Mouse (Mus musculus) small intestine, adult 2 months (tissue): ENCODE data around the gene Tjp1. TPM values are rescaled to one million over a fixed set of nuclear protein-coding genes. Genes with fewer than 3 reads are reported as not detected.

Experiments used
- H3K27ac ChIP-seq: fragments of 200-500 bp; 2 replicates; pipeline ENCODE4 v1.5.1; 2012; ENCODE audit warnings: low read depth, low read length, control low read depth, inconsistent platforms; ENCODE audit not compliant: insufficient read depth
- H3K27me3 ChIP-seq: fragments of 200-500 bp; 2 replicates; pipeline ENCODE4 v1.6.1; 2012; ENCODE audit warnings: mild to moderate bottlenecking, moderate library complexity, low read length, inconsistent platforms; ENCODE audit not compliant: control insufficient read depth, insufficient read depth
- H3K36me3 ChIP-seq: fragments of 200-500 bp; 2 replicates; pipeline ENCODE4 v1.6.1; 2012; ENCODE audit warnings: mild to moderate bottlenecking, low read length, control low read depth, inconsistent platforms; ENCODE audit not compliant: control insufficient read depth, insufficient read depth
- H3K4me1 ChIP-seq: fragments of 200-500 bp; 2 replicates; pipeline ENCODE4 v1.6.1; 2012; ENCODE audit warnings: low read length, inconsistent platforms, mixed read lengths; ENCODE audit not compliant: control insufficient read depth, insufficient read depth, insufficient read length
- H3K4me3 ChIP-seq: fragments of 200-500 bp; 2 replicates; pipeline ENCODE4 v1.5.1; 2012; ENCODE audit warnings: low read depth, mild to moderate bottlenecking, control low read depth, inconsistent platforms, low read length, moderate library complexity
- CTCF ChIP-seq: fragments of 200-500 bp; IDR thresholded peaks from 2 replicates; pipeline ENCODE4 v1.5.1; 2012; ENCODE audit warnings: low read depth, mild to moderate bottlenecking, control low read depth, inconsistent platforms, low read length, moderate library complexity, mixed read lengths; ENCODE audit not compliant: insufficient replicate concordance, insufficient read length; ENCODE audit errors: extremely low read depth
- POLR2A ChIP-seq: fragments of 200-500 bp; IDR thresholded peaks from 2 replicates; pipeline ENCODE4 v1.6.1; 2012; ENCODE audit warnings: low read depth, mild to moderate bottlenecking, control low read depth, inconsistent platforms, low read length, moderate library complexity
- WGBS: fragments of 180-500 bp; shearing (Covaris S2); methylation state at CpG from one replicate; pipeline ENCODE4 v1.1.7; 2018; 5-methylcytosine and 5-hydroxymethylcytosine counted together
- polyA plus RNA-seq: library from polyadenylated mRNA; depleted of rRNA; stranded (reverse); fragments of >200 nt; gene quantifications from 2 replicates; pipeline ENCODE4 v1.2.3, GENCODE M21; 2012

The Tjp1 gene
- polyA plus RNA-seq, 1 experiment = 13.2 TPM

GRCm38 (mm10) chr7:65523116-65523515 lies 4.5 kb downstream of the Tjp1 start:
- 85% methylated on average over 4 of the region's 4 CpGs for WGBS

GRCm38 (mm10) chr7:65522490-65522889 lies 5.1 kb downstream of the Tjp1 start:
- H3K27me3 ChIP-seq = peaks cover 10% of the 10 kb centered on the region
- H3K4me1 ChIP-seq = peaks cover 4% of the 10 kb centered on the region
- TF ChIP-seq POLR2A = no peak
- TF ChIP-seq CTCF = no peak
- no peaks in the 10 kb centered on the region for H3K36me3 ChIP-seq
- 58% methylated on average over 12 of the region's 12 CpGs for WGBS
- no peak overlapping the region for H3K4me3 ChIP-seq
- H3K27ac ChIP-seq = no peak overlapping the region

More at GRCm38 (mm10) chr7:65523116-65523515, 4.5 kb downstream of the Tjp1 start:
- Histone ChIP-seq H3K27ac (no peak overlapping the region), H3K36me3 (no peaks in the 10 kb centered on the region), H3K4me3 (no peak overlapping the region), H3K27me3 (peaks cover 16% of the 10 kb centered on the region), H3K4me1 (peaks cover 4% of the 10 kb centered on the region)
- TF ChIP-seq CTCF (no peak), POLR2A (no peak)

- 84% methylated on average over 8 of the region's 8 CpGs for WGBS
- H3K27me3 ChIP-seq = no peaks in the 10 kb centered on the region; the same call in 1 of the 2 replicates
- H3K4me1 ChIP-seq = peaks cover 2% of the 10 kb centered on the region; the same call in 1 of the 2 replicates
- no peaks in the 10 kb centered on the region for H3K36me3 ChIP-seq
- H3K27ac ChIP-seq = no peak overlapping the region
- TF ChIP-seq CTCF (no peak), POLR2A (no peak)
- H3K4me3 ChIP-seq = no peak overlapping the region
Measured at GRCm38 (mm10) chr7:65520622-65521021, 7.0 kb downstream of the Tjp1 start.

GRCm38 (mm10) chr7:65519788-65520563 lies 7.6 kb downstream of the Tjp1 start:
- TF ChIP-seq POLR2A (no peak), CTCF (peak; percentile 99)
- H3K4me1 ChIP-seq = peaks cover 2% of the 10 kb centered on the region; the same call in 1 of the 2 replicates
- H3K36me3 ChIP-seq = no peaks in the 10 kb centered on the region
- no peak overlapping the region for H3K4me3 ChIP-seq
- WGBS = 9% methylated on average over 12 of the region's 12 CpGs
- H3K27ac ChIP-seq = no peak overlapping the region
- no peaks in the 10 kb centered on the region; the same call in 1 of the 2 replicates for H3K27me3 ChIP-seq

- peaks cover 2% of the 10 kb centered on the region; the same call in 1 of the 2 replicates for H3K4me1 ChIP-seq
- H3K4me3 ChIP-seq = no peak overlapping the region
- H3K36me3 ChIP-seq = no peaks in the 10 kb centered on the region
- H3K27ac ChIP-seq = no peak overlapping the region
- TF ChIP-seq POLR2A (no peak), CTCF (no peak)
- H3K27me3 ChIP-seq = peaks cover 3% of the 10 kb centered on the region; the same call in 1 of the 2 replicates
- WGBS = 37% methylated on average over 8 of the region's 8 CpGs
Measured at GRCm38 (mm10) chr7:65516903-65517302, 10.7 kb downstream of the Tjp1 start.

GRCm38 (mm10) chr7:65513451-65514179 lies 14.0 kb downstream of the Tjp1 start:
- no peak for TF ChIP-seq CTCF
- no peak for TF ChIP-seq POLR2A
- no peak overlapping the region for H3K27ac ChIP-seq
- 40% methylated on average over 10 of the region's 10 CpGs for WGBS

GRCm38 (mm10) chr7:65509357-65509756 lies 18.2 kb downstream of the Tjp1 start:
- TF ChIP-seq CTCF (no peak), POLR2A (no peak)
- Histone ChIP-seq H3K36me3 (no peaks in the 10 kb centered on the region), H3K27me3 (0 out of 2 replicates have a peak, but pooled peaks cover 3% of the 10 kb centered on the region), H3K27ac (no peak overlapping the region), H3K4me1 (no peaks in the 10 kb centered on the region; the same call in 1 of the 2 replicates), H3K4me3 (no peak overlapping the region)
- WGBS = 87% methylated on average over 3 of the region's 3 CpGs

More at GRCm38 (mm10) chr7:65513451-65514179, 14.0 kb downstream of the Tjp1 start:
- H3K36me3 ChIP-seq = no peaks in the 10 kb centered on the region
- no peak overlapping the region for H3K4me3 ChIP-seq
- H3K4me1 ChIP-seq = no peaks in the 10 kb centered on the region
- peaks cover 3% of the 10 kb centered on the region; the same call in 1 of the 2 replicates for H3K27me3 ChIP-seq
